Mouse (Mus musculus) lung, postnatal 0 days (tissue): ENCODE measurements around the gene Plpp3.

Experiments
- CTCF ChIP-seq: IDR thresholded peaks from 2 replicates; pipeline ENCODE4 v1.5.1; 2016; ENCODE audit warnings: antibody characterized with exemption, mild to moderate bottlenecking
- EP300 ChIP-seq: IDR thresholded peaks from 2 replicates; pipeline ENCODE4 v1.6.1; 2016; ENCODE audit warnings: antibody characterized with exemption, mild to moderate bottlenecking, control low read depth

DNA sequence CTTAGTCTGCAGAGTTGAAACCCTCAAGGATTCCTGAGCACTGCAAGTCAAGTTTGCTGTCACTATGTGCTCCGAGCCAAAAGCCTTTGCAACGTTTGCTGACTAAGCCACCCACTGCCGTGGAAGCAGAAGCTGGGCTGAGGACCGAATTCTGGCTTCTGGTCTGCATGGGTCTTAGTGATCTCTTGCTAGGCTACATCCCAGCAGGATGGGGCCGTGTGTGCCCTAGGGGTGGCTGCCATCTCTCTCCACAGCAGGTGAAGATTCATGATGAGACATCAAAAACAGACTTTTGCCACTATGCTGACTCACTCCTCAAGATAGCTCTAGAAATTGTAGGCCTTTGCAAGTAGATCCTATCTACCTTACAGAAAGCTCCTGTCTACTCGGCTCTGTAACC lies 69.2 kb downstream of the Plpp3 start:
- TF ChIP-seq CTCF (no peak), EP300 (no peak)
